Mouse (Mus musculus): Measurements from ENCODE around the gene Bco2. TPM values are rescaled to one million over a fixed set of nuclear protein-coding genes. Genes with fewer than 3 reads are reported as not detected.

Gene Bco2
- total RNA-seq, 2 experiments from 2014 or later = 0.20 to 0.89 TPM

DNA sequence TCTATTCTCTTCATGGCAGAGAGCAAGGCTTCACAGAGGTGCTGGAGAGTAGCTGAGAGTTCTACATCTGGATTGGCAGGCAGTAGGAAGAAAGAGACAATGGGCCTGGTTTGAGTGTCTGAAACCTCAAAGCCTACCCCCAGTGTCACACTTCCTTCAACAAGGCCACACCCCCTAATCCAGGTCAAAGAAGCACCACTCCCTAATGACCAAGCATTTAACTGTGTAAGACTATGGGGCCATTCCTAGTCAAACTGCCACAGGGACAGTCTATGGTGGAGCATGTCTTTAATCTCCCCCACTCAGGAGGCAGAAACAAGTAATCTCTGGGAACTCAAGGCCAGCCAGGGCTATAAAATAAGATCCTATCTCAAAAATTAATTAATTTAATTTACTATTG lies 64.1 kb downstream of the Bco2 start:
- ATAC-seq (replicated peaks; ENCODE audit: low FRiP score, low TSS enrichment, poor library complexity, severe bottlenecking) = 0 out of 2 replicates have a peak, but pooled peaks have one; percentile 44

DNA sequence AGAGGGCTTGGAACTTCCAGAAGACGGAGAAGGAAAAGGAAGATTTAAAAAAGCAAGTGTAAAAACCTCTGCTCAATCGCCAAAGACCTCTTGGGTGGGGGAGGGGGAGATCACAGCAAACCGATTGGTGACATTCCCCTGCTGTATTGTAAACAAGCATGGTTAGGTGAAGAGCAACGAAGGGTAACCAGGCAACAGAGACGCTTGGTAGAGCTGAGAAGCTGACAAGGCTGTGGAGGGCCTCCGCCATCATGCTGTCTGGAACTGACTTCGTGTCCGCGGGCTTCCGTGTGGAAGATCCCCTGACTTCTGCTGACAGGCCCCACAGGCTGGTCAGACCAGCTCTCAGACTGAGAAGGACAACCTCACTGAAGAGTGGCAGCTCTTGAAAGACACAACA lies 69.5 kb downstream of the Bco2 start:
- no peak for ATAC-seq (replicated peaks; ENCODE audit: low FRiP score, low TSS enrichment, poor library complexity, severe bottlenecking)

Other genes with a start within 250 kb of the Bco2 start
- 473 and 492 TPM in 2 replicates for gene Rpl10-ps3, start 210.2 kb downstream of the Bco2 start, total RNA-seq (2014; fragmentation: Nextera tagmentation)
- 197 and 284 TPM in 2 replicates for gene Rpl10-ps3, start 210.2 kb downstream of the Bco2 start, total RNA-seq (2017)
- not detected in 2 replicates for gene Plet1, start 60.7 kb downstream of the Bco2 start, total RNA-seq (2014; fragmentation: Nextera tagmentation)
- not detected in 2 replicates for gene Plet1, start 60.7 kb downstream of the Bco2 start, total RNA-seq (2017)
- gene Pts, start 26.5 kb downstream of the Bco2 start, total RNA-seq (2014; fragmentation: Nextera tagmentation) = 76.0 and 81.6 TPM in 2 replicates
- gene Pts, start 26.5 kb downstream of the Bco2 start, total RNA-seq (2017) = 45.2 and 74.2 TPM in 2 replicates
- 1.8 TPM in 1 of 2 replicates, not detected in the other for gene Il18, start 354 bp downstream of the Bco2 start, total RNA-seq (2014; fragmentation: Nextera tagmentation)
- gene Il18, start 354 bp downstream of the Bco2 start, total RNA-seq (2017) = 1.5 TPM in 1 of 2 replicates, not detected in the other
- not detected in 2 replicates for gene Tex12, start 6.1 kb upstream of the Bco2 start, total RNA-seq (2014; fragmentation: Nextera tagmentation)
- not detected in 2 replicates for gene Tex12, start 6.1 kb upstream of the Bco2 start, total RNA-seq (2017)
- gene Sdhd, start 48.6 kb upstream of the Bco2 start, total RNA-seq (2014; fragmentation: Nextera tagmentation) = 254 and 275 TPM in 2 replicates
- 241 and 307 TPM in 2 replicates for gene Sdhd, start 48.6 kb upstream of the Bco2 start, total RNA-seq (2017)
- 176 and 190 TPM in 2 replicates for gene Timm8b, start 48.7 kb upstream of the Bco2 start, total RNA-seq (2014; fragmentation: Nextera tagmentation)
- gene Timm8b, start 48.7 kb upstream of the Bco2 start, total RNA-seq (2017) = 253 and 291 TPM in 2 replicates
- gene Pih1d2, start 62.1 kb upstream of the Bco2 start, total RNA-seq (2014; fragmentation: Nextera tagmentation) = 3.5 and 3.8 TPM in 2 replicates
- 10.4 TPM in 1 of 2 replicates, not detected in the other for gene Pih1d2, start 62.1 kb upstream of the Bco2 start, total RNA-seq (2017)
- 21.6 and 27.6 TPM in 2 replicates for gene Nkapd1, start 62.3 kb upstream of the Bco2 start, total RNA-seq (2014; fragmentation: Nextera tagmentation)
- gene Nkapd1, start 62.3 kb upstream of the Bco2 start, total RNA-seq (2017) = 46.2 and 51.8 TPM in 2 replicates
- 41.0 and 51.5 TPM in 2 replicates for gene Dlat, start 104.6 kb upstream of the Bco2 start, total RNA-seq (2014; fragmentation: Nextera tagmentation)
- 52.4 and 68.9 TPM in 2 replicates for gene Dlat, start 104.6 kb upstream of the Bco2 start, total RNA-seq (2017)
- not detected in 2 replicates for gene Dixdc1, start 184.3 kb upstream of the Bco2 start, total RNA-seq (2014; fragmentation: Nextera tagmentation)
- not detected in 2 replicates for gene Dixdc1, start 184.3 kb upstream of the Bco2 start, total RNA-seq (2017)
- gene 2310030G06Rik, start 191.4 kb upstream of the Bco2 start, total RNA-seq (2014; fragmentation: Nextera tagmentation) = not detected in 2 replicates
- gene 2310030G06Rik, start 191.4 kb upstream of the Bco2 start, total RNA-seq (2017) = not detected in 2 replicates
- gene Cryab, start 196.1 kb upstream of the Bco2 start, total RNA-seq (2014; fragmentation: Nextera tagmentation) = not detected in 2 replicates
- gene Cryab, start 196.1 kb upstream of the Bco2 start, total RNA-seq (2017) = not detected in 2 replicates
- gene Hspb2, start 197.2 kb upstream of the Bco2 start, total RNA-seq (2014; fragmentation: Nextera tagmentation) = not detected in 2 replicates
- gene Hspb2, start 197.2 kb upstream of the Bco2 start, total RNA-seq (2017) = not detected in 2 replicates
- 12.7 and 21.0 TPM in 2 replicates for gene Fdxacb1, start 213.1 kb upstream of the Bco2 start, total RNA-seq (2014; fragmentation: Nextera tagmentation)
- gene Fdxacb1, start 213.1 kb upstream of the Bco2 start, total RNA-seq (2017) = 10.5 and 10.8 TPM in 2 replicates
- gene Alg9, start 219.8 kb upstream of the Bco2 start, total RNA-seq (2014; fragmentation: Nextera tagmentation) = 25.0 and 36.0 TPM in 2 replicates
- 19.5 and 24.5 TPM in 2 replicates for gene Alg9, start 219.8 kb upstream of the Bco2 start, total RNA-seq (2017)
- gene 1110032A03Rik, start 220.3 kb upstream of the Bco2 start, total RNA-seq (2014; fragmentation: Nextera tagmentation) = 11.8 and 30.5 TPM in 2 replicates
- gene 1110032A03Rik, start 220.3 kb upstream of the Bco2 start, total RNA-seq (2017) = 19.4 and 26.2 TPM in 2 replicates